Mouse (Mus musculus): ENCODE results near the gene Tmem18. TPM values are rescaled to one million over a fixed set of nuclear protein-coding genes. Genes with fewer than 3 reads are reported as not detected.

The Tmem18 gene
- total RNA-seq, 2 experiments from 2014 or later, result 4.2 to 5.2 TPM

Other genes starting within 250 kb of the Tmem18 start
- not detected in 2 replicates for gene Sntg2, start 211.1 kb upstream of the Tmem18 start, total RNA-seq (2015; ENCODE audit: low replicate concordance)
- not detected in 2 replicates for gene Sntg2, start 211.1 kb upstream of the Tmem18 start, total RNA-seq (2017; ENCODE audit: low replicate concordance)